In the genomic region with DNA sequence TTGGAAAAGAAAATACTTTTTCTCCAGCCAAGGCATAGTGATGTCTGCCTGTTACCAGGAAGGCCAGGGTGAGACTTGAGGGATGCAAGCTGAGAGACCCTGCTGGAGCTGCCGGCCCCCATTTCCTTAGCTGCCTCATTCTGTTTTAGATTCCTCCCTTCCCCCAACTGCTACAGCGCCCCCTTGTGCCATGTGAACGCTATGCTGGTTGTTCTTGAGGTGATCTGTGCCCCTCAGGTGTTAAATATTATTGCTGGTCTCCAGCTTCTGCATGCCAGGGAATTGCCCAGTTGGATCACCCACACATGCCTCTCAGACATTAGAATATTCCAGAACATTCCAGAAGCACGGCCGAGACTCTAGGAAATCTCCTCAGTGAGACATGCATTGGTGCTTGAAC, we compare ENCODE assay signal across 8 mouse cellular contexts. TPM values are rescaled to one million over a fixed set of nuclear protein-coding genes. Genes with fewer than 3 reads are reported as not detected.
DNase-seq lines count a peak whose midpoint lies in the region; ATAC-seq and TF ChIP-seq lines count a peak whose summit lies in the region.

No protein-coding gene starts in this region.

- TF ChIP-seq CTCF in bone marrow macrophage, adult 2 months (IDR thresholded peaks at IDR 0.05; ENCODE audit: low read depth, low read length) = peak; percentile 66

- H3K27ac ChIP-seq in bone marrow macrophage, adult 2 months (ENCODE audit: insufficient read depth, low read depth, low read length) = no peak overlapping the region
- H3K27ac ChIP-seq in liver, embryonic 13.5 days = no peak overlapping the region

- ATAC-seq in liver, embryonic 13.5 days (ENCODE audit: low read depth) = no peak
- ATAC-seq in activated CD4-positive, CD25-positive, alpha-beta regulatory T cell, adult 4 months = no peak

- no peak for TF ChIP-seq POLR2A in bone marrow macrophage, adult 2 months (IDR thresholded peaks at IDR 0.05; ENCODE audit: borderline replicate concordance, low read depth, low read length)

- no peak overlapping the region for H3K4me3 ChIP-seq in bone marrow macrophage, adult 2 months (ENCODE audit: insufficient read depth, low read length)
- H3K4me3 ChIP-seq in liver, embryonic 13.5 days (replicated peaks) = no peak overlapping the region

- no peak overlapping the region for H3K9ac ChIP-seq in liver, embryonic 13.5 days

- H3K27me3 ChIP-seq in liver, embryonic 13.5 days = no peaks in the 10 kb centered on the region

- WGBS in liver, embryonic 13.5 days (ENCODE audit: insufficient replicate concordance) = 30% methylated on average over 5 of the region's 5 CpGs

- H3K36me3 ChIP-seq in liver, embryonic 13.5 days = peaks cover 9% of the 10 kb centered on the region

- H3K9me3 ChIP-seq in liver, embryonic 13.5 days (replicated peaks) = no peaks in the 10 kb centered on the region

- H3K4me1 ChIP-seq in bone marrow macrophage, adult 2 months (ENCODE audit: control insufficient read depth, insufficient read depth, low read length) = peaks cover 51% of the 10 kb centered on the region
- H3K4me1 ChIP-seq in liver, embryonic 13.5 days (replicated peaks) = peaks cover 73% of the 10 kb centered on the region

- peak; percentile 57 for DNase-seq in gastrocnemius, postnatal 10 days
- DNase-seq in gastrocnemius, adult 8-10 months (ENCODE audit: low spot score in 2 of 2) = no peak
- peak; percentile 73 for DNase-seq in CD4-positive helper T cell, adult 2 months (ENCODE audit: low read depth, low spot score)
- DNase-seq in liver, embryonic 13.5 days = peak; percentile 59
- peak; percentile 76 to 92 for DNase-seq in spleen, postnatal 4 days (ENCODE audit: low spot score in 2 of 2)
- no peak for DNase-seq in frontal cortex, postnatal 10 days (ENCODE audit: low spot score in 2 of 2)

- no peak overlapping the region for H3K4me2 ChIP-seq in liver, embryonic 13.5 days

RNA-seq across cellular contexts. Expression of gene Btbd2, which starts 4.3 kb away (rescaled TPM):
- total RNA-seq in gastrocnemius, postnatal 10 days (2021) = 10 to 100 TPM; 39.9 to 40.3 TPM
- 10 to 100 TPM; 36.7 to 40.7 (median 39.7) TPM for total RNA-seq in gastrocnemius, adult 8-10 months (2022)
- polyA plus RNA-seq in bone marrow macrophage, adult 2 months (2012; ENCODE audit: insufficient read depth, insufficient read length, missing spikeins) = 20.9 and 22.7 TPM in 2 replicates
- 11.5 and 12.7 TPM in 2 replicates for polyA plus RNA-seq in liver, embryonic 13.5 days (2015; fragmentation: Nextera tagmentation; extraction: Ambion mirVana)
- 1 to 10 TPM; 5.5 to 6.1 TPM for polyA plus RNA-seq in activated CD4-positive, CD25-positive, alpha-beta regulatory T cell, adult 4 months (2017; shearing (Covaris generic))

RNA-seq across cellular contexts. Expression of gene Mknk2, which starts 16.8 kb away (rescaled TPM):
- total RNA-seq in gastrocnemius, postnatal 10 days (2021) = 100 to 1,000 TPM; 142 to 160 TPM
- 100 to 1,000 TPM; 226 to 292 (median 253) TPM for total RNA-seq in gastrocnemius, adult 8-10 months (2022)
- 107 and 117 TPM in 2 replicates for polyA plus RNA-seq in bone marrow macrophage, adult 2 months (2012; ENCODE audit: insufficient read depth, insufficient read length, missing spikeins)
- polyA plus RNA-seq in liver, embryonic 13.5 days (2015; fragmentation: Nextera tagmentation; extraction: Ambion mirVana) = 71.4 and 73.8 TPM in 2 replicates
- polyA plus RNA-seq in activated CD4-positive, CD25-positive, alpha-beta regulatory T cell, adult 4 months (2017; shearing (Covaris generic)) = 10 to 100 TPM; 56.1 to 64.2 TPM

RNA-seq across cellular contexts. Expression of gene Csnk1g2, which starts 38.5 kb away (rescaled TPM):
- 100 to 1,000 TPM; 121 to 141 TPM for total RNA-seq in gastrocnemius, postnatal 10 days (2021)
- total RNA-seq in gastrocnemius, adult 8-10 months (2022) = 100 to 1,000 TPM; 124 to 147 (median 144) TPM
- polyA plus RNA-seq in bone marrow macrophage, adult 2 months (2012; ENCODE audit: insufficient read depth, insufficient read length, missing spikeins) = 87.3 and 98.4 TPM in 2 replicates
- polyA plus RNA-seq in liver, embryonic 13.5 days (2015; fragmentation: Nextera tagmentation; extraction: Ambion mirVana) = 46.0 and 51.1 TPM in 2 replicates
- 10 to 100 TPM; 13.3 to 16.1 TPM for polyA plus RNA-seq in activated CD4-positive, CD25-positive, alpha-beta regulatory T cell, adult 4 months (2017; shearing (Covaris generic))

RNA-seq across cellular contexts. Expression of gene Mob3a, which starts 40.6 kb away (rescaled TPM):
- total RNA-seq in gastrocnemius, postnatal 10 days (2021) = 10 to 100 TPM in 1 of 2 experiments, 1 to 10 TPM in 1; 8.6 to 13.1 TPM
- total RNA-seq in gastrocnemius, adult 8-10 months (2022) = 1 to 10 TPM; 2.6 to 3.6 (median 3.4) TPM
- polyA plus RNA-seq in bone marrow macrophage, adult 2 months (2012; ENCODE audit: insufficient read depth, insufficient read length, missing spikeins) = 53.3 and 53.8 TPM in 2 replicates
- 31.6 and 38.5 TPM in 2 replicates for polyA plus RNA-seq in liver, embryonic 13.5 days (2015; fragmentation: Nextera tagmentation; extraction: Ambion mirVana)
- 100 to 1,000 TPM; 212 to 221 TPM for polyA plus RNA-seq in activated CD4-positive, CD25-positive, alpha-beta regulatory T cell, adult 4 months (2017; shearing (Covaris generic))

RNA-seq across cellular contexts. Expression of gene Izumo4, which starts 40.8 kb away (rescaled TPM):
- total RNA-seq in gastrocnemius, postnatal 10 days (2021) = 1 to 10 TPM; 4.3 to 6.1 TPM
- 1 to 10 TPM; 1.0 to 3.1 (median 2.7) TPM for total RNA-seq in gastrocnemius, adult 8-10 months (2022)
- polyA plus RNA-seq in bone marrow macrophage, adult 2 months (2012; ENCODE audit: insufficient read depth, insufficient read length, missing spikeins) = 11.0 and 25.2 TPM in 2 replicates
- polyA plus RNA-seq in liver, embryonic 13.5 days (2015; fragmentation: Nextera tagmentation; extraction: Ambion mirVana) = 6.1 and 7.5 TPM in 2 replicates
- polyA plus RNA-seq in activated CD4-positive, CD25-positive, alpha-beta regulatory T cell, adult 4 months (2017; shearing (Covaris generic)) = 10 to 100 TPM; 80.1 to 96.5 TPM

Comparison
In these comparisons a context has a peak if more than half of its experiments do, and no peak if none do; other contexts are left out.
1. DNase-seq: peak in gastrocnemius, postnatal 10 days (single experiment), CD4-positive helper T cell, adult 2 months (single experiment), liver, embryonic 13.5 days (single experiment) and spleen, postnatal 4 days (2 of 2); none in gastrocnemius, adult 8-10 months (0 of 2) and frontal cortex, postnatal 10 days (0 of 2).